Mouse (Mus musculus) left cerebral cortex, adult 9 months (tissue): ENCODE data around the gene Eva1b.
A peak's percentile ranks its signal among the peaks of the same experiment; 100 is the strongest.

Experiments
- DNase-seq, 2 experiments: peaks; one replicate each; pipeline ENCODE4 v3.0.0; 2022; ENCODE audit warnings: low spot score in 2 of 2

The Eva1b gene

DNA sequence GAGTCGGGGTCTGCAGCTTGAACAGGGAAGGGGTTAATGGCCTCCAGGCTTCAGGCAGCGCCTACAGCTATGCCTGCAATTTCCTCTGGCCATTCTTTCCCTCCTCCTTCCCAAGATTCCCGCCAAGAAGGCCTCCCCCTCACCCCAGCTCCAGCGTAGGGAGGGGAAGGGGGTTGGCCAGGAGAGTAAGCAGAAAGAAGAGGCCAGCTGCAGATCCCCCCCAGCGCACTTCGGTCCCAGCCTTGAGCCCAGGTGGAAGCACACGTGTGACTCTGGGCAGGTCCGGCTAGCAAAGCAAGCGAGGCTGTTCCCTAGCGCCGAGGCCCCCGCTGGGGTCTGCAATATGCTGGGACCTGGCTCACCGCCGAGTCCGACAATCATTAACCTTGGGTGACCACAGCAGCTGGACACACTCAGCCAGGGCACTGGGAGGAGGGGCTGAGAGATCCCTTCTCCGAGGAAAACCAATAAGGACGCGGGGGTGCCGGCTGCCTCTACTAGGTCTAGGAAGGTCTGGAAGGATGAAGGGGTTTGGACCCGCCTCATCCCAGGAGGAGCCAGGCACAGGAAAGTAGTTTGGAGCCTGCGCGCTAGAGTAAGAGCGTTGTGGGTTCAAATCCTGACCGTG, at the start of gene Eva1b:
Gene Eva1b, plus strand, starts transcription at position 212 of the 628 bp plus-strand sequence.
- no peak for DNase-seq

DNA sequence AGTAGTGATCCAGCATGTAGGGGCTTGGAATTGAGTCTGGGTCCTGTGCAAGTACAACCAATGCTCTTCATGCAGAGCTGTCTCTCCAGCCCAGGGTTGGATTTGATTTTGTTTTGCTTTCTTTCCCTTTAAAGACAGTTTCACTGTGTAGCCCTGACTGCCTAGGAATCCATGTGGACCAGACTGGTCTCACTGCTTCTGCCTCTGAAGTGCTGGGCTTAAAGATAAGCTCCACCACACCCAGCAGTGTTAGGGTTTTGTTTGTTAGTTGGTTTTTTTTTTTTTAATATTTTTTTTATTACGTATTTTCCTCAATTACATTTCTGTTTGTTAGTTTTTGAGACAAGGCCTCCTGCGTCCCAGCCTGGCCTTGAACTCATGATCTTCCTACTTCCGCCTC, 48.2 kb upstream of the Eva1b start:
- no peak for DNase-seq

- DNase-seq, result no peak
These were observed 46.8 kb upstream of the Eva1b start for GRCm38 (mm10) chr4:126100764-126101163.

DNA sequence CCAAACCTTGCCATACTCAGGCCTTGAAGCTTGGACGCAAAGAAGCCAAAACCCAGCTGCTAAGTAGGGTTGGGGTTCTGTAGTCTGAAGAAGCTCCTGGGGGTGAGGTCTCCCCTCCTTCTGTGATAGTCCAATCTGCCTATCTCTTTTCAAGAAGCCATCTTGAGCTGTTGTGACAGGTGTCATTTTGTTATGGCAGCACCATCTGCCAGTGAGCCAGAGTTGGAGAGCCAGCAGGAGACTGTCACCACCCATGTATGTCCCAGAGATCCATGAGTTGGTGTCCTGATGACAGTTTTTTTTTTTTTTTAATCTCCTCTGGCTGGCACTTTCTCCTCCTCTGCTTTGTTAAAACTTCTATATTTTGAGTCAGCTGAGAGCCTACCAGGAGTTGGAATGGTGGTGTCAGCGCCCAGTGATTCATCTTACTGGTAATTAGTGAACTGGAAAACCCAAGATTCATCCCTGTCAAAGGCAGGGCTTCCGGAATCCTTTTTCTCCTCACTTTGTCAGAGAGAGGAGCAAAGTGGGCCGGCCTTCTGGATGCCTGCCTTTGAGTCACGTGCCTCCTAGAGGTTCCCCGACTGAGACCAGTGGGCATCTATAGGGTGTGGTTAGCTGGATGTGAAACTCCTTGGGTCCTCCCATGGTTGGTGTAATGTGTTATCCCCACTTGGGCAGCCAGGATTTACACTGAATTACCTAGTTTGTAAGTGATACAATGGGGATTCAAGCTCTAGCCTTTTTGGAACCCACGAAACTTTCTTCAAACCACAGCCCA, 45.3 kb upstream of the Eva1b start:
- DNase-seq, result peak; percentile 49 to 50

GRCm38 (mm10) chr4:126103057-126103581, 44.4 kb upstream of the Eva1b start:
- DNase-seq, result peak; percentile 79 to 88

- peak; percentile 95 to 97 for DNase-seq
These were observed 43.9 kb upstream of the Eva1b start, which contains the start of gene Stk40 for GRCm38 (mm10) chr4:126103590-126104068. Gene Stk40, plus strand, starts transcription at chr4:126103957.

- peak in 1 of 2 experiments; percentile 47 for DNase-seq
These were observed 43.1 kb upstream of the Eva1b start for GRCm38 (mm10) chr4:126104261-126105075.

- DNase-seq, result no peak
These were observed 42.3 kb upstream of the Eva1b start for GRCm38 (mm10) chr4:126105131-126105783.

DNA sequence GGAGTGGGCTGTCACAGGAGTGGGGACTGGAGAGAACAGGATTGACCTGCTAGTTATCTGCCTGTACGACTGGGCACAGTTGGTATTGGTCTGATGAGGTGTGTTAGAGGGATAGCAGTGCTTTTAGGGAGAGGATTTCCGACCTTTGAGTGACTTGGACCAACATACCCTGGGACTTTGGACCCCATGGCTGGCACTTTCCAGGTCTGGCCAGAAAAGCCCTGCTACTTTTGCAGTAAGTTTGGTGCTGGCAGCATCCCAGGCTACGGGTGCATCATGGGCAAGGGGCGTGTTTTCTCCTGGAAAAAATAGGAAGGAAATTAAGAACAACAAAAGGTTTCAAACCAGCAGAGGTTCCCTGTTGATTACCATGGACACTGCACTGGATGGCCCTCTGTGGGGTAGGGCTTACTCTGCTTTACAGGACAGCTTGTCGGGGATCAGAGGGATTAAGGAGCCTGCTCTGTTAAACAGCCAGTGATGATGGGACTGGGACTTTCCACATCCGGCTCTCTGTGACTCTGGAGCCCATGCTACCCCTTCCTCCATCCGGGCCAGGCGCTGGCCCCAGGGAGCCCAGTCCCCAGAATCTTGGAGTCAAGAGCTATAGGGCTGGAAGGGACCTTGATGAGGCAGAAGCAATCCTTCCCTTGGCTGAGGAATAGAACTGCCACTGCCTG, 39.3 kb upstream of the Eva1b start:
- DNase-seq, result no peak

DNA sequence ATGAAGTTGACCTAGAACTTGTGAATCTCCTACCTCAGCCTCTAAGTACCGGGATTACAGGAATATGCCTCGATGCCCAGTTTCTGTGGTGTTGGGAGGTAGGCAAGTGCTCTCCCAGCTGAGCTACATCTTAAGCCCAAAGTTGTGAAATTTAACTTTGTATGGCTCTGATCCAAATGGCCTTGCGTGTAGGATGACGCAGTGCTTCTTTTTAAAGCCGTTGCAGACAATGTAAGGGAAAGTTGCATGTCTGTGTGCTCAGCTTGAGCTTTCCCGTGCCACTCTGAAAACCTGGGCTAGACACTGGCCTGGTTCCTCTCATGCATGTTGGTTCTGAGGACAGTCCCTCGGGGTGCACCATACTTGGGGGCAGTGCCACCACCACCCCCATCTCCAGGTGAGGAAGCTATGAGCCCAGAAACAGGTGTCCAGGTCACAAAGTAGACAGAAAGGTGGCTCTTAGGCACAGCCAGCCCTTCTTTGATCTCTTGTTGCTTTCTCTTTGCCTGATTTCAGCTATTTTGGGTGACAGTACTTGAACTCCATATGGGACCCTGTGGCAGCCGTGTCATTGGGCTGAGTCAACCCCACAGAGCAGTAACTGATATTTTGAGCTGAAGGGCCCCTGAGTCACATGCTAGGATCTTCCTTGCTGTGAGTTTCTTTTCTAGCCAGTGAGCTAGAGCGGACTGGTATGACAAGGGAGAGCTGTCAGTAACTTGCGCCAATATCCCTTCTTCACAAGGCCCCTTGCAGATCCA, 37.8 kb upstream of the Eva1b start:
- DNase-seq, result no peak

GRCm38 (mm10) chr4:126110374-126111152, 37.0 kb upstream of the Eva1b start:
- DNase-seq, result peak; percentile 59 to 88

DNA sequence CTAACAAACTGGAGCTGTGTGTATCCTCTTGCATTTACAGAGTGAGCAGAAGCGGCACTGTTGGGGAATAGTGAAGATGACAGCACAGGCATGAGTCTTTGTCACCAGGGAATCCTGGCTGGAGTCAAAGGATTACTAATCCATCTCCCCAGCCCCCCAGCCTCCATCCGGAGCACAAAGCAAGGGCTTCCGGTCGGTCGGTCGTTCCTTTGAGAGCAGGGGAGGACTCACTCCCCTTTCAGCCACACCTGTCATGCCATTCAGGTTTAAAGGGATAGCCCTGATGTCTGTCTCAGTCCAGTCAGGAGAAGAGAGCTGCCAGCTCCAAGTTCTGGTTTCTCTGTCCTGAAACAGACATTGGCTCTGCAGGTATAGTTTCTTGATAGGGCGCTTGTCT, 36.4 kb upstream of the Eva1b start:
- no peak for DNase-seq

DNA sequence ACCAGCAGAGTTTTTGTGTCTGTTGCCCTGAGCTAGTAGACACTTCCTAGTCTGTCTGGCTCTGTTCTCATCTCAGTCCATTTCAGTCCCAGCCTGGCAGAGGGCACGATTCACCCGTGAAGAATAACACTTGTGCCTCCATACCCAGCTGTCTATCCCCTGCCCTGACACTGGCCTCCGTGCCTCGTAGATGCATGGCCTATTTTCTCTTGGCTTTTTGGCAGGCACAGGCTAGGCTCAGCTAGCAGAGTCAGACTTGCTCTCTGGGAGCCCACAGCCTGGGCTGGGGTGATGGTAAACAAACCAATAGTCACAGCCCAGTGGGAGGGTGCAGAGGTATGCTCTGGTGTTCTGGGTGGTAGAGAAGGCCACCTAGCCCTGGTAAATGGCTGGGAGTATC, 34.3 kb upstream of the Eva1b start:
- no peak for DNase-seq

DNA sequence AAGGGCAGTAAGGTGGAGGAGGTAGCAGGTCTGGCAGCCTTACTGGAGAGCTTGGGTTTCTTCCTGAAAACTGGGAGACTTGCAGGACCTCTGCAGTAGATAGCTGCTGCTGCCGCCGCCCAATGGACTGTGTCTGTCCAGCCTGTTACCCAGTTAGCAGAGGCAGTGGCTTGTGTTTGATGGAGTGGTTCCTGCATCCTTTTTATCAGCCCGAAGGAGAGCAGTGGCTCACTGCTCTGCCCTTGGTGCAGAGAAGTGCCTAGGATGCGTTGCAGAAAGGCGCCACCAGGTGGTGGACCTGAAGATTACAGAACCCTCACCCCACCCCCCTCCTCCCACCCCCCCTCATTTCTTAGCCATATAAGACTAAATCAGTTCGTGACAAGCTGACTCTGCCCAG, 33.6 kb upstream of the Eva1b start:
- peak in 1 of 2 experiments; percentile 27 for DNase-seq

- no peak for DNase-seq
These were observed 32.1 kb upstream of the Eva1b start for GRCm38 (mm10) chr4:126115411-126115810.

DNA sequence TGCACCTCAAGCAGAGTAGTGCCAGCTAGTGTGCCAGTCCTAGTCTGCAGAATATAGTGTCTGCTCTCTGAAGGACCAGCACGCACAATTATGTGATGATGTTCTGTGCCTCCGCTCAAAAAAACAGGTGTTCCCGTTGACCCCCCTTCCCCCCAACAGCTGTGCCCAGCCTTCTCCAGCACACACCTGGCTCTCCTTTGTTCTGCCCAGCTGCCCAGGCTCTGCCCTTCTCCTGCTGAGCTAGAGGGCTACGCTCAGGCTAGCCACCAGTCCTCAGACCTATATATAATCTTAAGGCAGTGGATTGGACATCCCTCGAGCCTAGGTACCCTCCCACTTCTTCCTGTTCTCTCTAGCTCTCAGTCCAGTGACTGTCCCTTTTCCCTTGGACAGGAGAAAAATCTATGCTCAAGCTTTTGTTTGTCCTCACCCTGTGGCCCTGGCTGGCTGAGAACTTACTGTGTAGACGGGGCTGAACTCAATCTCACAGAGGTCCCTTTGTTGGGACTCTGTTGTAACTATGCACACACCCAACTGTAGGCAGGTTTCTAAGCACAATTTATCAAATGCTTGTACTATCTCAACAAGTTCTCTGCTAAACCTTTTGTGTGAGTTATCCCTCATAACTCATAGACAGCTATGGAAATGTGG, 31.5 kb upstream of the Eva1b start:
- no peak for DNase-seq

DNA sequence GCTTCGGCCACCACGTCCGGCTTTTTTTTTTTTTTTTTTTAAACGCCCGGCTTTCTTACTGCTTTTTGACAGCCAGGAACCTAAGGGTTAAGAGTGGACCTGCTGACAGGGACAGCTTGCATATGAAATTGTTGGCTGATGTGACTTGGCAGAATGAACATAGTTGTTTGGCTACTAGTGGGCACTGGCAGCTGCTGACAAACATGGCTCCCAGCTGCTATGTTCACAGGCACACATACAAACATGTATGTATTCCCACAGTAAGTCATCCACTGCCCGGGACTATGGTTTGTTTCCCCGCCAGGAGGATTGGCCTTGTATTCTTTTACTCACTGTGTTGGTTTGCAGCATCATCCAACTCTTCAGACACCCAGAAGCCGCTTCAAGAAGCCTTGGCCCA, 30.4 kb upstream of the Eva1b start:
- no peak for DNase-seq

DNA sequence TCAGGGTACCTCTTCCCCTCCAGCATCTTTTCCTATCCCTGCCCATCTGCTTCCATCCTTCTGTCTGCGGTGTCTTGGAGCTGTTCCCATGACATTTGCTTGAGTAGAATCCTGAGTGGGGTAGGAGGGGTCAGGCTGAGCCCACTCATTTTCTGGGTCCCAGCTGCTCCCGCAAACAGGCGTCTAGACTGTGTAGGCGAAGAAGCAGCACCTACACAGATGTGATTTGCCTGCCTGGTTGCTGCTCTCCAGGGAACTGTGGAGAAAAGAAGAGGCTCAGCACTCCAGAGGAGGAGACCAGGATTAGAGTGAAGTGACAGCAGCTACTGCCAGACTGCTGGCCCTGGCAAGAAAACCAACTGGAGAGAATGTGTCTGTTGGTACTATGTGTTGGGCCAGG, 28.9 kb upstream of the Eva1b start:
- DNase-seq, result peak; percentile 81 to 87

DNA sequence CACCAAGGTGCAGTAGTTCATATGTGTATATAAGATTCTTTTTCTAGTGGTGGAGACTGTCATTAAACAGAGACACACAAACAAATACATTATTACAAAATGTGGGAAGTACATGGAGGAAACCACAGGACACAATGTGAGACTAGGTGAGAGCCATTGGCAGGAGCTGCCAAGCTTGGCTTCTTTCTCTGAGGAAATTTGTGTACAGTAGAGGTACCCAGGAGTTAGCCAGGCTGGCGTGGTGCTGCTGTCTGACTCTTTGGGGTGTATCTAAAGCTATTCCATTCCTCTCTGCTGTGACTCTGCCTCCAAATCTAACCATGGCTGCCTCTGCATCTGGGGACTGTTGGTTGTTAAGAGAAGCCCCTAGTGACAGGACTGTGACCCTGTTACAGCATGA, 28.5 kb upstream of the Eva1b start:
- DNase-seq, result no peak
